Mouse (Mus musculus) lung, embryonic 14.5 days (tissue): ENCODE results near the gene Lin52. TPM values are rescaled to one million over a fixed set of nuclear protein-coding genes. Genes with fewer than 3 reads are reported as not detected.
A peak's percentile ranks its signal among the peaks of the same experiment; 100 is the strongest.

Experiments used
- ATAC-seq: fragments of 200-750 bp; cut with Nextera tagmentation; 2 replicates; pipeline ENCODE4 v1.8.0; 2017; ENCODE audit warnings: mild to moderate bottlenecking, moderate TSS enrichment, moderate library complexity; ENCODE audit not compliant: insufficient read depth
- DNase-seq: peaks from one replicate; pipeline ENCODE4 v3.0.0-alpha.2; 2015
- H3K27ac ChIP-seq: fragments of 300-500 bp; sonication (generic); 2 replicates; pipeline ENCODE4 v1.5.1; 2014; ENCODE audit warnings: low read depth, mild to moderate bottlenecking, moderate library complexity
- H3K27me3 ChIP-seq: fragments of 300-500 bp; sonication (generic); 2 replicates; pipeline ENCODE4 v1.6.1; 2014; ENCODE audit warnings: low read length, control low read depth; ENCODE audit not compliant: insufficient read depth
- H3K36me3 ChIP-seq: fragments of 300-500 bp; sonication (generic); 2 replicates; pipeline ENCODE4 v1.6.1; 2014; ENCODE audit warnings: control low read depth; ENCODE audit not compliant: insufficient read depth
- H3K4me1 ChIP-seq: fragments of 300-500 bp; sonication (generic); 2 replicates; pipeline ENCODE4 v1.6.1; 2014; ENCODE audit warnings: antibody characterized with exemption, control low read depth; ENCODE audit not compliant: insufficient read depth
- H3K4me2 ChIP-seq: fragments of 300-500 bp; sonication (generic); 2 replicates; pipeline ENCODE4 v1.6.1; 2014; ENCODE audit warnings: mild to moderate bottlenecking
- H3K4me3 ChIP-seq: fragments of 300-500 bp; sonication (generic); 2 replicates; pipeline ENCODE4 v1.5.1; 2014; ENCODE audit warnings: low read depth, low read length
- H3K9ac ChIP-seq: fragments of 300-500 bp; sonication (generic); 2 replicates; pipeline ENCODE4 v1.6.1; 2014
- H3K9me3 ChIP-seq: fragments of 300-500 bp; sonication (generic); 2 replicates; pipeline ENCODE4 v1.6.1; 2016; ENCODE audit warnings: low read depth, low read length, control low read depth
- CTCF ChIP-seq: IDR thresholded peaks from 2 replicates; pipeline ENCODE4 v1.5.1; 2016; ENCODE audit warnings: antibody characterized with exemption, low read depth
- WGBS: fragments of 180-500 bp; shearing (Covaris S2); extraction: QIAGEN DNeasy Blood & Tissue Kit; methylation state at CpG from one replicate; pipeline ENCODE4 v1.1.7; 2014; 5-methylcytosine and 5-hydroxymethylcytosine counted together
- polyA plus RNA-seq: library from polyadenylated mRNA; unstranded; fragments of >200 nt; fragmentation: Nextera tagmentation; extraction: Ambion mirVana; gene quantifications from 2 replicates; pipeline ENCODE4 v1.2.1, GENCODE M21; 2014

The Lin52 gene
- polyA plus RNA-seq, 1 experiment from 2014 or later: 22.5 TPM

- H3K9ac ChIP-seq: no peak overlapping the region
- no peaks in the 10 kb centered on the region for H3K4me1 ChIP-seq
- H3K27me3 ChIP-seq: no peaks in the 10 kb centered on the region
- peak; percentile 70 for TF ChIP-seq CTCF
- ATAC-seq: no peak
- H3K36me3 ChIP-seq: peaks cover 21% of the 10 kb centered on the region; the same call in 1 of the 2 replicates
- no peaks in the 10 kb centered on the region for H3K9me3 ChIP-seq
- H3K4me3 ChIP-seq: no peak overlapping the region
- no peak overlapping the region for H3K4me2 ChIP-seq
- no peak overlapping the region for H3K27ac ChIP-seq
- 0% methylated on average over 1 of the region's 1 CpGs for WGBS
- DNase-seq: peak; percentile 83
Measured at GRCm38 (mm10) chr12:84468701-84469100, 17.5 kb downstream of the Lin52 start.

GRCm38 (mm10) chr12:84478937-84479336, 27.7 kb downstream of the Lin52 start:
- no peak for TF ChIP-seq CTCF
- Histone ChIP-seq H3K9ac (no peak overlapping the region), H3K27me3 (no peaks in the 10 kb centered on the region), H3K9me3 (no peaks in the 10 kb centered on the region), H3K36me3 (0 out of 2 replicates have a peak, but pooled peaks cover 11% of the 10 kb centered on the region), H3K4me2 (no peak overlapping the region), H3K27ac (no peak overlapping the region), H3K4me1 (no peaks in the 10 kb centered on the region), H3K4me3 (no peak overlapping the region)
- 80% methylated on average over 7 of the region's 7 CpGs for WGBS
- ATAC-seq: no peak
- DNase-seq: no peak

- Histone ChIP-seq H3K4me3 (no peak overlapping the region), H3K9ac (no peak overlapping the region), H3K36me3 (0 out of 2 replicates have a peak, but pooled peaks cover 7% of the 10 kb centered on the region), H3K4me1 (no peaks in the 10 kb centered on the region), H3K27me3 (no peaks in the 10 kb centered on the region), H3K4me2 (no peak overlapping the region), H3K9me3 (no peaks in the 10 kb centered on the region), H3K27ac (no peak overlapping the region)
- ATAC-seq (no peak), DNase-seq (no peak)
- no peak for TF ChIP-seq CTCF
- 44% methylated on average over 2 of the region's 2 CpGs for WGBS
Measured at GRCm38 (mm10) chr12:84481251-84481650, 30.0 kb downstream of the Lin52 start.

- Histone ChIP-seq H3K4me3 (no peak overlapping the region), H3K9ac (no peak overlapping the region), H3K9me3 (no peaks in the 10 kb centered on the region), H3K27me3 (no peaks in the 10 kb centered on the region), H3K36me3 (0 out of 2 replicates have a peak, but pooled peaks cover 7% of the 10 kb centered on the region), H3K27ac (no peak overlapping the region), H3K4me1 (no peaks in the 10 kb centered on the region), H3K4me2 (no peak overlapping the region)
- ATAC-seq: no peak
- WGBS: 74% methylated on average over 14 of the region's 14 CpGs
- DNase-seq: no peak
- TF ChIP-seq CTCF: no peak
Measured at GRCm38 (mm10) chr12:84482778-84483585, 31.8 kb downstream of the Lin52 start.

- peak; percentile 52 for DNase-seq
- 16% methylated on average over 8 of the region's 8 CpGs for WGBS
- no peak for TF ChIP-seq CTCF
Measured at GRCm38 (mm10) chr12:84487324-84488056, 36.3 kb downstream of the Lin52 start.

GRCm38 (mm10) chr12:84496795-84497194, 45.6 kb downstream of the Lin52 start:
- Histone ChIP-seq H3K4me2 (no peak overlapping the region), H3K9ac (no peak overlapping the region), H3K4me3 (no peak overlapping the region), H3K4me1 (no peaks in the 10 kb centered on the region), H3K27me3 (no peaks in the 10 kb centered on the region), H3K27ac (no peak overlapping the region), H3K36me3 (no peaks in the 10 kb centered on the region), H3K9me3 (no peaks in the 10 kb centered on the region)
- no peak for ATAC-seq
- no peak for DNase-seq
- TF ChIP-seq CTCF: no peak
- 86% methylated on average over 1 of the region's 1 CpGs for WGBS

More at GRCm38 (mm10) chr12:84487324-84488056, 36.3 kb downstream of the Lin52 start:
- Histone ChIP-seq H3K4me1 (0 out of 2 replicates have a peak, but pooled peaks cover 7% of the 10 kb centered on the region), H3K9me3 (no peaks in the 10 kb centered on the region), H3K4me3 (no peak overlapping the region), H3K9ac (no peak overlapping the region), H3K27ac (no peak overlapping the region), H3K36me3 (no peaks in the 10 kb centered on the region), H3K4me2 (no peak overlapping the region), H3K27me3 (no peaks in the 10 kb centered on the region)
- ATAC-seq: no peak
